Mouse (Mus musculus): ENCODE measurements at regions not wholly inside any gene's neighbourhood (a gene's known extent, or its start where the extent isn't known, plus 50 kb on each side); places are given as distances from the start of the nearest gene placed in this dataset.

- no peak for DNase-seq (ENCODE audit: extremely low read depth, low read depth)
These were observed 79.6 kb downstream of the Zfp36l2 start for GRCm38 (mm10) chr17:84107946-84108686.

GRCm38 (mm10) chr17:84107497-84107896 lies 80.2 kb downstream of the Zfp36l2 start:
- DNase-seq (ENCODE audit: extremely low read depth, low read depth) = no peak

GRCm38 (mm10) chr17:84104242-84104641 lies 83.5 kb downstream of the Zfp36l2 start:
- no peak for DNase-seq (ENCODE audit: extremely low read depth, low read depth)

GRCm38 (mm10) chr17:84103344-84103743 lies 84.4 kb downstream of the Zfp36l2 start:
- no peak for DNase-seq (ENCODE audit: extremely low read depth, low read depth)

- DNase-seq (ENCODE audit: extremely low read depth, low read depth) = no peak
These were observed 86.1 kb downstream of the Zfp36l2 start for GRCm38 (mm10) chr17:84101652-84102051.

- DNase-seq (ENCODE audit: extremely low read depth, low read depth) = no peak
These were observed 87.2 kb downstream of the Zfp36l2 start for GRCm38 (mm10) chr17:84100523-84100922.

- no peak for DNase-seq (ENCODE audit: extremely low read depth, low read depth)
These were observed 88.0 kb downstream of the Zfp36l2 start for GRCm38 (mm10) chr17:84099737-84100136.

GRCm38 (mm10) chr17:84097871-84098430 lies 89.8 kb downstream of the Zfp36l2 start:
- no peak for DNase-seq (ENCODE audit: extremely low read depth, low read depth)

- no peak for DNase-seq (ENCODE audit: extremely low read depth, low read depth)
These were observed 90.5 kb downstream of the Zfp36l2 start for GRCm38 (mm10) chr17:84097286-84097685.

GRCm38 (mm10) chr17:84096345-84097260 lies 91.1 kb downstream of the Zfp36l2 start:
- DNase-seq (ENCODE audit: extremely low read depth, low read depth) = no peak

- no peak for DNase-seq (ENCODE audit: extremely low read depth, low read depth)
These were observed 91.9 kb downstream of the Zfp36l2 start for GRCm38 (mm10) chr17:84095829-84096228.

- no peak for DNase-seq (ENCODE audit: extremely low read depth, low read depth)
These were observed 92.7 kb downstream of the Zfp36l2 start for GRCm38 (mm10) chr17:84095089-84095488.

- no peak for DNase-seq (ENCODE audit: extremely low read depth, low read depth)
These were observed 101.4 kb downstream of the Zfp36l2 start for GRCm38 (mm10) chr17:84086394-84086793.

GRCm38 (mm10) chr17:84085721-84086120 lies 102.0 kb downstream of the Zfp36l2 start:
- DNase-seq (ENCODE audit: extremely low read depth, low read depth) = no peak

- DNase-seq (ENCODE audit: extremely low read depth, low read depth) = no peak
These were observed 102.5 kb downstream of the Zfp36l2 start for GRCm38 (mm10) chr17:84085232-84085631.

GRCm38 (mm10) chr17:84083307-84084263 lies 104.2 kb downstream of the Zfp36l2 start:
- no peak for DNase-seq (ENCODE audit: extremely low read depth, low read depth)

- DNase-seq (ENCODE audit: extremely low read depth, low read depth) = no peak
These were observed 105.2 kb downstream of the Zfp36l2 start for GRCm38 (mm10) chr17:84082571-84082970.

GRCm38 (mm10) chr17:84081751-84082352 lies 105.9 kb downstream of the Zfp36l2 start:
- DNase-seq (ENCODE audit: extremely low read depth, low read depth) = no peak

- no peak for DNase-seq (ENCODE audit: extremely low read depth, low read depth)
These were observed 112.4 kb downstream of the Zfp36l2 start for GRCm38 (mm10) chr17:84075081-84075938.

All from MEL-GATA-1-ER (cell line).